Mouse (Mus musculus): ENCODE measurements around the gene P2rx2.

- TF ChIP-seq CTCF (IDR thresholded peaks at IDR 0.05; ENCODE audit: low read depth) (peak; percentile 83), EP300 (IDR thresholded peaks at IDR 0.05; ENCODE audit: low read depth) (no peak)
These were observed 33.9 kb upstream of the P2rx2 start for GRCm38 (mm10) chr5:110376802-110377433.
